Mouse (Mus musculus): ENCODE data around the gene Map1lc3a.

Map1lc3a gene

DNA sequence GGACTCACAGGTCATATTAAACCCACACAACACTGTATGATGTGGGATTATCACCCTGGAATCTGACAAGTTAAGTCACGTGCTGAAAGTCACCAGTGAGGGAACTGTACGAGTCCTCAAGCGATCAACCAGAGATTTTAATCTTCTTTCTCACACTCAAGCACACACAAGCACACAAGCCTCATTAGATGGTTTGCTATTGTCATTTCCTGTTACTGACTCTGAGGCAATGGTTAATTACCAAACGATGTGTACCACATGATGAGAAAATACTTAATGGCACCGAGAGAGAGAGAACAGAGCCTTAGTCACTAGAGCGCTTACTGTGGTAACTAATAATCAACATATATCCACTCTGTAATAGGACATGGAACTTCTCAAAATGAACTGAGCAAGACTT is 9.6 kb downstream of the Map1lc3a start:
- DNase-seq (ENCODE audit: low spot score in 2 of 2): no peak

GRCm38 (mm10) chr2:155287456-155288250 is 11.6 kb downstream of the Map1lc3a start:
- no peak for DNase-seq (ENCODE audit: low spot score in 2 of 2)

DNA sequence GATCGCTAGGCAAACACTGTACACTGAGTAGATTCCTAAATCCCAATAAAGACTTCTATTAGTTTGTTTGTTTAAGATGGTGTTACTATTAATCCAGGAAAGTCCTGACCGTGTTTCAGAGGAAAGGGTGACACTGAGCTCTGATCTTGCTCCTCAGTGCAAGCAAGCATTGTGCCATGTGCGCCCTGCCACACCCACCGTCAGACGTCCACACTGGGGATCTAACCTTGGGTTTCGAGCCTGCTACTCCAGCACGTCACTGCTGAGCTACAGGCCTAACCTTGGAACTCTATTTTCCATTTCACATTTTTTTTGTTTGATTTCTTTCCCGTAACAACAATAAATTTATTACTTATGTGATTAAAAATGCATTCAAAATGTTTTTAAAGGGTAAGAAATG is 14.0 kb downstream of the Map1lc3a start:
- DNase-seq (ENCODE audit: low spot score in 2 of 2): no peak

DNA sequence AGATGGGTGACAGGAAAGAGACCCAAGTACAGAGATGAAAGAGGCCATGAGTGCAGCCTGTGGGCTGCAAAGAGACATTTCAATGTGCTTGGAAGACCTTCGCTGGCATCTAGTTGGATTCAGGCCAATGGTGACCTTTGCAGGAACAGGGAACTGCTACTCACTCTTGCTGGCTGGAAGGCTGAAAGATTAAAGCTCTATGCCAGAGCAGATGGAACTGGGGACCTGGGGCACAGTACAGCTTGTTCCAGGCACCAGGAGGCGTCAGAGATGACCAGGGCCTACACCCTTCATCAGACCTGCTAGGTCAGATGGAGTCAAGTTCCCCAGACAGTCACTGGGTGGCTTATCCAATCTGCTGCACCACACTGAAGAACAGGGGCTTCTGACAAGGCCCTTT is 17.3 kb downstream of the Map1lc3a start:
- no peak for DNase-seq (ENCODE audit: low spot score in 2 of 2)

GRCm38 (mm10) chr2:155293946-155294345 is 17.8 kb downstream of the Map1lc3a start:
- no peak for DNase-seq (ENCODE audit: low spot score in 2 of 2)

DNA sequence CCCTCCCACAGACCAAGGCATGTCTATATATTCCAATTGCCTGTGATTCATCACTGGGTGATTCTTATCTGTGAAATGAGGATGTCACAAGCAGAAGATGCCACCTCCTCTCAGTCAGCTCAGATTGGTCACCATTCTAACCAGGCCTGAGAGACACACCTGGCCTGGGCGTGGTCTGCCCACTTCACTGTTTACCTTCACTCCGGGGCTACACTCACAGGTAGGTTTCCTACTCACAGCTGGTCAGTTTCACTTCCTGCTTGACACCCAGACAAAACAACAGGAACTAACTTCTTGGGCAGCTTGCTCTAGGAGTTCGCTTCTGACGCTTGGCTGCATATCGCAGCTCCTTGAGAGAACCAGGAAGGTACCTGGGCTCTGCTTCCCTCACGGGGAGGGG is 19.4 kb downstream of the Map1lc3a start:
- DNase-seq (ENCODE audit: low spot score in 2 of 2): no peak

DNA sequence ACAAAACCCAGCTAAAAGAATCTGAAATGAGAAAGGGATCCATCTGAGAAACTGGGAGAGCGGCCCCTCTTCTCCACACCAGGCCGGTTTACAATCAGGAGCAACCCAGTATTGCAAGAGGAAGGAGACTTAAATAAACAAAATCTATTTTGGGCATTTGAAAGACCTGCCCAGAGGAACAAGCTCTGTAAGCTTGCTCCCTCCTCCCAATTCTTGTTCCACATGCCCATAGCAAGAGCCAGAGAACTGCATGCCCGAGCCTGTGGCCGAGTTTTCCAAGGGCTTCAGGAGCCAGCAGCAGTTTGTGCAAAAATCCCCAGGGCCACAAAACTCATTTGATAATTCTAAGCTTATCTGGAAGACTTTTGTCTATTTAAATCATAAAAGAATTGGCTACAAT is 23.5 kb downstream of the Map1lc3a start:
- no peak for DNase-seq (ENCODE audit: low spot score in 2 of 2)

DNA sequence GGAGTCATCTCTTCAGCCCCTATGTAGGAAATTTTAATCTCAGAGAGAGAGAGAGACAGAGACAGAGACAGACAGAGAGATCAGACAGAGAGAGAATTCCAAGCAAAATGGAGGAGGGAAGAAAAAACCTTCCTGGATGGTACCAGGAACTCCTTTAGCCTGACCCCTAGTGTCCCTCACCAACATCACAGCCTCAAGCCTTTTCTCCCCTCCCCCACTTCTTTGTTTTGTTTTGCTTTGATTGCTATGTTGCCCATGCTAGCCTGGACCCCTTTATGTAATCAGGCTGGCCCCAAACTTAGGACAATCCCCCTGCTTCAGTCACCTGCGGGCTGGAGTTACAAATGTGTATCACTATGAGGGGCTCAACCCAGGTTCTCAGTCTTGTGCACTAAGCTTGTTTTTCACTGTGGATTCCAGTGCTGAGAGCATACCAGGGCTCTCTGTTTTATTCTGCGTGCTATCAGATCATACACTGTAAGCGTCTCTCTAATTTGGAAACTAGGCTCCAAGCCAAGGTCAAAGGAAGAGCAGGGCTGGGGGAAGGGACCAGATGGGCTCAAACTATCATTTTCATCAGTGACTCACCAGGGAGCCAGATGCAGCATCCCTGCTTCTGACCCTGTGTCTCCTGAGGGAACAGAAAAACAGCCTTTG is 33.0 kb downstream of the Map1lc3a start:
- no peak for DNase-seq (ENCODE audit: low spot score in 2 of 2)

GRCm38 (mm10) chr2:155313671-155314070 is 37.6 kb downstream of the Map1lc3a start:
- no peak for DNase-seq (ENCODE audit: low spot score in 2 of 2)

DNA sequence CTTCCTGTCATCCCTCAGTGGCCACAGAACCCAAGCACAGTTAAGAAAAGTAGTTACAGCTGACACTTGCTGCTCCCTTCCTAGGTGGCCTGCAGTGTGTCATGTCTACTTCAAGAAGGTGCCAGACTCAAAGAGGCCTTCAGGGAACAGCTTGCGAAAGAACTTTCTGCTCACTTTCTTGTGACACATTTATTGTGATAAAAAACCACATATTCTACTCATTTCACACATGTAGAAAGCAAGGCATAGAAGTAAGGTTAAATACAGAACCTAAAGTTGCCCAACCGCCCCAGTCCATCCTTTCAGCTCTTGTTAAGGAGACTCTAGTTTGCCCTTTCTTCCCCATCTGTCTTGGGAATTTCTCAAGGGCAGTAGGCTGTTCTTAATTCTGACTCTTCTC is 42.5 kb downstream of the Map1lc3a start:
- no peak for DNase-seq (ENCODE audit: low spot score in 2 of 2)

DNA sequence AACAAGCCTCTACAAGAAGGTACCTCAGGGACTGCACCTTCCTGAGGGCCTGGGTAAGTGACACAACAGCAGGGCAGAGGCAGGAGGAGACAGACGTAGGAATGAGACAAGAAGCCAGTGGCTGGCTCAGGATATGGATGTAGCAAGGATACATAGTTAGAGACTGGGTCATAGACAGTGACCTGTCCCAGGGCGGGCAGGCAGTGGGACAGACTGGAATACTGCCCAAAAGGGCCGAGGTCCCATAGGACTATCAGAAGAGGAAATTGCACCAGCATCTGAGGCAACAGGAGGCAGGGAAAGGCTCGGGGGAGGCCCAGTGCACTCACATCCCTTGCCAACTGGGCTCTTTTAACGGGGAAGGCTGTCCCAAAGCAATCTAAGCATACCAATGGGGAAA is 44.5 kb downstream of the Map1lc3a start:
- no peak for DNase-seq (ENCODE audit: low spot score in 2 of 2)

- DNase-seq (ENCODE audit: low spot score in 2 of 2): no peak
These were observed 49.9 kb downstream of the Map1lc3a start for GRCm38 (mm10) chr2:155326001-155326400.
